Mouse (Mus musculus): ENCODE data around the gene Chd2.

DNA sequence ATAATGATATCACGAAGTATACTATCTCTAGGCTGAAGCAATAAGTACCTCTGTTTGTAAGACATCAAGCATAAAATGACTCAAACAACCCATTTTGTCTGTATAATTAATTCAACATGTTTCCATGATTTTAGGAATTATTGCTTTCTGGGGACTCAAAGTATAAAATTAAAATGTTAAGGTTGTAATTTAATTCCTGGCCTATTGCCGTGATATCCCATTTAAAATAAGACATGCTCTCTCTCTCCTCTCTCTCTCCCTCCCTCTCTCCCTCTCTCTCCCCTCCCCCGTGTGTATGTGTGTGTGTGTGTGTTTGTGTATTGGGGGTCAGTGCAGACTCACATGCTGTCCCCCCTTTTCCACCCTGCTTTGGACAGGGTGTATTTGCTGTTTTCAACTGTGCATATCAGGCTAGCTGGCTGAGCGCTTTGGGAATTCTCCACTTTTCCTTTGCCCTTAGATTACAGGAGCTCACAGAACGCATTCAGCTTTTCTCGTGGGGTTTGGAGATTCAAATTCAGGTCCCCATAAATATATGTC is 40.3 kb upstream of the Chd2 start:
- TF ChIP-seq CTCF (IDR thresholded peaks at IDR 0.05; ENCODE audit: low read depth, low read length): no peak
- TF ChIP-seq GATA1 (IDR thresholded peaks at IDR 0.05; ENCODE audit: borderline replicate concordance, low read length): no peak
- no peak for TF ChIP-seq TAL1 (conservative IDR thresholded peaks at IDR 0.05; ENCODE audit: low read depth, low read length)

All from G1E (cell line).